Mouse (Mus musculus) stomach, postnatal 0 days (tissue): ENCODE measurements around the gene Vcam1.

Source experiments
- CTCF ChIP-seq: IDR thresholded peaks from 2 replicates; pipeline ENCODE4 v1.5.1; 2016; ENCODE audit warnings: antibody characterized with exemption, low read depth, mild to moderate bottlenecking, moderate library complexity
- EP300 ChIP-seq: optimal IDR thresholded peaks from 2 replicates; pipeline ENCODE3; 2016; ENCODE audit warnings: antibody characterized with exemption

GRCm38 (mm10) chr3:116150056-116150632 lies 20.7 kb upstream of the Vcam1 start:
- TF ChIP-seq EP300 (no peak), CTCF (no peak)
